8 mouse cellular contexts compared by ENCODE assay signal in genomic region chr14:62416742-62417134, GRCm38 (mm10). TPM values are rescaled to one million over a fixed set of nuclear protein-coding genes. Genes with fewer than 3 reads are reported as not detected.
DNase-seq lines count a peak whose midpoint lies in the region; ATAC-seq lines count a peak whose summit lies in the region.
"Had no signal": no experiment of that assay in that cellular context is flagged by ENCODE, and none has a peak within 500 bp of the region (broad histone marks: within the 10 kb centered on the region; RNA-seq: fewer than 3 reads in every experiment).

No protein-coding gene starts in this region.

- ATAC-seq in forebrain, embryonic 16.5 days = peak; percentile 82
- ATAC-seq in neural tube, embryonic 13.5 days (ENCODE audit: low read depth) = peak; percentile 82; the same call in 1 of the 2 replicates

- H3K27me3 ChIP-seq in forebrain, embryonic 16.5 days (replicated peaks; ENCODE audit: control insufficient read depth, insufficient read depth, low read length) = no peaks in the 10 kb centered on the region
- H3K27me3 ChIP-seq in neural tube, embryonic 13.5 days = no peaks in the 10 kb centered on the region

- peak overlapping the region; percentile 96 for H3K27ac ChIP-seq in forebrain, embryonic 16.5 days (ENCODE audit: low read length)
- peak overlapping the region; percentile 83 for H3K27ac ChIP-seq in neural tube, embryonic 13.5 days (replicated peaks)
- H3K27ac ChIP-seq: left cerebral cortex, adult 2 months had no signal

- H3K4me2 ChIP-seq in forebrain, embryonic 16.5 days (ENCODE audit: low read length) = peak overlapping the region; percentile 19; the same call in 1 of the 2 replicates
- no peak overlapping the region for H3K4me2 ChIP-seq in neural tube, embryonic 13.5 days

- peak; percentile 31 for DNase-seq in right cerebral cortex, adult 18-20 months
- no peak for DNase-seq in right cerebral cortex, postnatal 25 days
- DNase-seq in layer of hippocampus, postnatal 10 days (ENCODE audit: low spot score in 2 of 2) = peak; percentile 41 to 59
- no peak for DNase-seq in embryo, embryonic 10.5 days (ENCODE audit: low spot score)
- DNase-seq in gastrocnemius, postnatal 14 days = no peak

- WGBS in forebrain, embryonic 16.5 days = 3% methylated on average over 1 of the region's 1 CpGs
- WGBS in neural tube, embryonic 13.5 days = 48% methylated on average over 1 of the region's 1 CpGs

- no peak overlapping the region for H3K4me3 ChIP-seq in forebrain, embryonic 16.5 days (replicated peaks; ENCODE audit: low read length)
- no peak overlapping the region for H3K4me3 ChIP-seq in neural tube, embryonic 13.5 days
- H3K4me3 ChIP-seq: left cerebral cortex, adult 2 months had no signal

- 0 out of 2 replicates have a peak, but pooled peaks cover 5% of the 10 kb centered on the region for H3K9me3 ChIP-seq in forebrain, embryonic 16.5 days (ENCODE audit: control insufficient read depth, low read length)
- H3K9me3 ChIP-seq in neural tube, embryonic 13.5 days = peaks cover 3% of the 10 kb centered on the region; the same call in 1 of the 2 replicates

- intact Hi-C loops in gastrocnemius, postnatal 14 days (cut with DNase I; ENCODE audit: low total_unique reads) = no loop called here

- H3K4me1 ChIP-seq in forebrain, embryonic 16.5 days (replicated peaks; ENCODE audit: control insufficient read depth, insufficient read depth, low read length) = peaks cover 29% of the 10 kb centered on the region
- H3K4me1 ChIP-seq in neural tube, embryonic 13.5 days (replicated peaks) = peaks cover 29% of the 10 kb centered on the region

- H3K9ac ChIP-seq in forebrain, embryonic 16.5 days (replicated peaks; ENCODE audit: low read depth, low read length) = 0 out of 2 replicates have a peak overlapping the region, but pooled peaks have one; percentile 30
- H3K9ac ChIP-seq in neural tube, embryonic 13.5 days = no peak overlapping the region

- no peaks in the 10 kb centered on the region for H3K36me3 ChIP-seq in forebrain, embryonic 16.5 days (ENCODE audit: control insufficient read depth, insufficient read depth)
- H3K36me3 ChIP-seq in neural tube, embryonic 13.5 days = no peaks in the 10 kb centered on the region

RNA-seq across cellular contexts. Expression of gene Gucy1b2, which starts 39.4 kb away (rescaled TPM):
- 2.7 and 2.9 TPM in 2 replicates for polyA plus RNA-seq in forebrain, embryonic 16.5 days (2015; fragmentation: Nextera tagmentation; extraction: Ambion mirVana)
- total RNA-seq in layer of hippocampus, postnatal 10 days (2021) = under 1 TPM; 0.38 to 0.55 TPM
- polyA plus RNA-seq in neural tube, embryonic 13.5 days (2015; fragmentation: Nextera tagmentation; extraction: Ambion mirVana) = 0.25 and 0.32 TPM in 2 replicates
- not detected for total RNA-seq in gastrocnemius, postnatal 14 days (2021)

Comparison
In these comparisons a context has a peak if more than half of its experiments do, and no peak if none do; other contexts are left out.
1. DNase-seq: peak in right cerebral cortex, adult 18-20 months (single experiment) and layer of hippocampus, postnatal 10 days (2 of 2); none in right cerebral cortex, postnatal 25 days (single experiment), embryo, embryonic 10.5 days (single experiment) and gastrocnemius, postnatal 14 days (single experiment).